Mouse (Mus musculus): Measurements from ENCODE around the gene Got1.

The Got1 gene

DNA sequence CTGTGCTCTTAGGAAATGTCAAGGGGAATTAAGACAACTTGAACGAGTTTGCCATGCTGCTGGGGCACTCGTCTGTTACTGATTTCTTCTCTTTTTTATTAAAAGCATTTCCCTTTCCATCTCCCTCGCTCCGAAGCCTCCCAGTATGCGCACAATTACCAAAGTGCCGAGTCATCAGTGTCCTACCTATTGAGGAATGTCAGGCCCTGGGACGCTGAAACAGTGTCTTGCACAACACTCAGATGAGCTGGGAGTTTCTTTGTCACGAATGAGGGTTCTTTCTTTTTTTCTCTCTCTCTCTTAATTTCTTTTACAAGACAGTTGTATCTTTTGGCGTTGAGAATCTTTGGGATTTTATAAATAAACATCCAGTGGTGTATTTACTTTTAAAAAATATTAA is 43.9 kb downstream of the Got1 start:
- no peak for DNase-seq (ENCODE audit: low read depth, low spot score)
- no peaks in the 10 kb centered on the region for H3K27me3 ChIP-seq (ENCODE audit: control insufficient read depth, insufficient read depth, low read length, poor library complexity, severe bottlenecking)
- no peaks in the 10 kb centered on the region for H3K36me3 ChIP-seq (ENCODE audit: control insufficient read depth, insufficient read depth, low read length, poor library complexity, severe bottlenecking)

- no peak for DNase-seq (ENCODE audit: low read depth, low spot score)
- H3K27me3 ChIP-seq (ENCODE audit: control insufficient read depth, insufficient read depth, low read length, poor library complexity, severe bottlenecking), result no peaks in the 10 kb centered on the region
- H3K36me3 ChIP-seq (ENCODE audit: control insufficient read depth, insufficient read depth, low read length, poor library complexity, severe bottlenecking), result no peaks in the 10 kb centered on the region
These were observed 45.0 kb downstream of the Got1 start for GRCm38 (mm10) chr19:43479431-43479830.

DNA sequence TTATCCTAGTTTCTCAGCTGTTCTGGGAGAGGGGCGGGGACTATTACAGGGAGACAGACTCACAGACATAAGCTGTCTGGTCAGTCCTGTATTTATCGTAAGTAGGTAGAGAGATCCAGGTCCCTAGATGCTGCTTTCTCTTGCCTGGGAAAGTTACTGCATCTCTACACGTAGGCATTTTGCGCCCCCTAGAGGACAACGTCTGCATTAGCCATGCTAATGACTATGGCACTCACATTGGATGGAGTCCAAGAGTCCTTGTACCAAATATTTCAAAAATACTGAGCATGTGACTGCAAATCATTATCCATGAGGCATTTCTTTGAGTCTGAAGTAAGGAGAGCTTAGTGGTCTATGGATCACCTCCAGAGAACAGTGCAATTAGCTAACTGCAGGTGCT is 45.5 kb downstream of the Got1 start:
- no peaks in the 10 kb centered on the region for H3K36me3 ChIP-seq (ENCODE audit: control insufficient read depth, insufficient read depth, low read length, poor library complexity, severe bottlenecking)
- no peaks in the 10 kb centered on the region for H3K27me3 ChIP-seq (ENCODE audit: control insufficient read depth, insufficient read depth, low read length, poor library complexity, severe bottlenecking)
- peak; percentile 64 for DNase-seq (ENCODE audit: low read depth, low spot score)

DNA sequence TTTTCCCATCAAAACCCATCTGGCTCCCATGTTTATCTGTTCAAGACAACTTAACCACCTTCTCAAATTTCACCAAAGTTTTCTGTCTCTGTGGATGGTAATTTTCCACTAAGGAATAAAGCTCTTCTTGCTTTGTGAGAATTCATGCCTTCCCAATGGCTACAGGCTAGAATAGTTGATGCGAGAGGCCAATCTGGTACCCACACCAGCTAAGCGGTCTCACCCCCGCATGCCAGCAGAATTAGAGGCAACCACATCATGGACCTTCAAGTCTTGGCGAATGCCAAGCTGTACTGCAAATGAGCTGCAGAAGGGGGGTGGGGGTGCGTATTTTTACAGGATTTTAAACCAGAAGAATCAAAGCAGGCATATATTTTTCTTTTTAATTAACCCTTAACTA is 47.0 kb downstream of the Got1 start:
- H3K36me3 ChIP-seq (ENCODE audit: control insufficient read depth, insufficient read depth, low read length, poor library complexity, severe bottlenecking), result no peaks in the 10 kb centered on the region
- DNase-seq (ENCODE audit: low read depth, low spot score), result no peak
- no peaks in the 10 kb centered on the region for H3K27me3 ChIP-seq (ENCODE audit: control insufficient read depth, insufficient read depth, low read length, poor library complexity, severe bottlenecking)

- no peak for DNase-seq (ENCODE audit: low read depth, low spot score)
- H3K36me3 ChIP-seq (ENCODE audit: control insufficient read depth, insufficient read depth, low read length, poor library complexity, severe bottlenecking), result no peaks in the 10 kb centered on the region
- H3K27me3 ChIP-seq (ENCODE audit: control insufficient read depth, insufficient read depth, low read length, poor library complexity, severe bottlenecking), result no peaks in the 10 kb centered on the region
These were observed 48.3 kb downstream of the Got1 start for GRCm38 (mm10) chr19:43476063-43476462.

- Histone ChIP-seq H3K27me3 (ENCODE audit: control insufficient read depth, insufficient read depth, low read length, poor library complexity, severe bottlenecking) (no peaks in the 10 kb centered on the region), H3K36me3 (ENCODE audit: control insufficient read depth, insufficient read depth, low read length, poor library complexity, severe bottlenecking) (no peaks in the 10 kb centered on the region)
- no peak for DNase-seq (ENCODE audit: low read depth, low spot score)
These were observed 48.8 kb downstream of the Got1 start for GRCm38 (mm10) chr19:43475642-43476041.

DNA sequence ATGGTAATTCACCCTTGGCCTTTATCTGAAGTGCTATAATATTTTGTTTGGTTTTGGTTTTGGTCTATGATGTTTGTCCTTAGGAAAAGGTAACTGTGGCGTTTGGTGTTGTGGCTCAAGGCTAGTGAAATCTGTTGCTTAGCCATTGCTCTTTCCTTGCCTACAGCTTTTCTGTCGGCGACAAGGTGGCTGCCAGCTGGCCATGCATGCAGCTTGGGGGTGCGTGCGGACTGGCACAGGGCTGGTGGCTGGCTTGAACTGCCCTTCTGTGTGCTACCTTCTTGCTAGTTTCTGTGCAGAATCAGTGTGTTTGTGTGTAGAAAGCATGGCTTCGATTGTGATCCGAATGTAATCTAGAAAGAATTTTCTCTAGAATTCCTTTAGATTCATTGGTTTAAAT is 51.6 kb downstream of the Got1 start:
- Histone ChIP-seq H3K27me3 (ENCODE audit: control insufficient read depth, insufficient read depth, low read length, poor library complexity, severe bottlenecking) (no peaks in the 10 kb centered on the region), H3K36me3 (ENCODE audit: control insufficient read depth, insufficient read depth, low read length, poor library complexity, severe bottlenecking) (no peaks in the 10 kb centered on the region)
- no peak for DNase-seq (ENCODE audit: low read depth, low spot score)

DNA sequence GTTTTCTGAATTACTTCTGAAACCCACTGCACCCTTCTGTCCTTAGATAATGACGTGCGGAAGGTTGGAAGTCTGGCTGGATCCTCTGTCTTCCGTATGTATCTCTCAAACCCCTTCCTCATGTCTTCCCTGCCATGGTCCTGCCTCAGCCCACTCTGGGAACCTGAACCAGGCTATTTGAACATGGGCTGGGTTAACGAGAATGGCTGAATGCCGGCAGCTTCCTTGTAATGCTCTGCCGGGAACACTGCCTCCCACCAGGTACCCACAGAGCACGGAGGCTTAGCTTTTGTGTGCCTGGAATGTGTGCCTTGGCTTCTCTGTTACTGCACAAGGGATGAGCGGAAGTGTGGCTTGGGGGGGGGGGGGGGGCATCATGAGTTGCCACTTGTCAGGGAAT is 52.1 kb downstream of the Got1 start:
- Histone ChIP-seq H3K27me3 (ENCODE audit: control insufficient read depth, insufficient read depth, low read length, poor library complexity, severe bottlenecking) (no peaks in the 10 kb centered on the region), H3K36me3 (ENCODE audit: control insufficient read depth, insufficient read depth, low read length, poor library complexity, severe bottlenecking) (no peaks in the 10 kb centered on the region)
- DNase-seq (ENCODE audit: low read depth, low spot score), result no peak

DNA sequence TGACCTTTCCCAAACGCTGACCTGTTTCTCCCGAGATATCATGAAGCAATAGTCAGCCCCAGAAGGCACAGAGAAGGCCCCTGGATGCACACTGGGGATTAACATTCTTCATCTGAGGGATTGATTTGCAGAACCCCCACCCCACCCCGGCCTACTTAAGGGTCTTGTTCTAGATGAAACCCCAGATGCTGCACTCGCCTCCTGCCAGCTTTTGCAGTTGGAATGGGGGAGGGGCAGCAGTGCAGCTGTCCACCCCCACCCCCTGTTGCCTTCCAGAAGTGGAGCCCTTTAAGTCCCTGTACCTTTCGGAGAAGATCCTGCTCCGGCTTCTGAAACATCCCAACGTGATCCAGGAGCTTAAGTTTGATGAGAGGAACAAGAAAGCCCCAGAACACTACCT is 55.1 kb downstream of the Got1 start:
- no peak for DNase-seq (ENCODE audit: low read depth, low spot score)
- Histone ChIP-seq H3K36me3 (ENCODE audit: control insufficient read depth, insufficient read depth, low read length, poor library complexity, severe bottlenecking) (no peaks in the 10 kb centered on the region), H3K27me3 (ENCODE audit: control insufficient read depth, insufficient read depth, low read length, poor library complexity, severe bottlenecking) (no peaks in the 10 kb centered on the region)

DNA sequence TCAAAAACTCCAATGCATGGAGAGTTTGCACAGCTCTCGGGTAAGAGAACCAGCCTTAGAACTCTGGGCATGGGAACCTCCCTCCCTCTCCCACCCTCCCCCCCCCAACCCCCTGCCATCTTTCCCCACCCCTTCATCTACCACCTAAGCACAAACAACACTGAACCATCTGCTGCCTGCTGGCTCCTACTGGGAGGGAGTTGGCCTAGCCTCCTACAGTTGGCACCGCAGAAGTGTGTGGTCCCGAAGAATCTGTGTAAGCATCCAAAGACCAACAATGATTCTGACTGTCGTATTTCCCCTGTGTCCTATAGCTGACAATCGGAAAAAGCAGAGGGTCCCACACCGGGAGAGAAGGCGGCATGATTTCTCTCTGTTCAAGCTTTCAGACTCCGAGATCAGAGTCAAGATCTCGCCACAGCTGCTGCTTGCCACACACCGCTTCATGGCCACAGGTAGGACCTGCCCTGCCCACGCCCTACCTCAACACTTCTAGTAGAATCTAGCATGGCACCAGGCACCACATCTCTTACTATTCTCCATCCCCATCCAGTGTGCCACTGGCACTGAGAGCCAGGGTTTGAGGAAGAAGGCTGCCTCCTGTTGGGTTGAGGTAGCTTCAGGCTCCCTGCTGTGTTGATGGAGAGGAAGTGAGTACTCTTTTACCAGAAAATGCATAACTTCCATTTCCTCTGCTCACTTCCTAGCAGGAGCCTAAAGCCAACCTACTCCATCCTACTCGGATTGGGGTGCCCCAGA is 56.3 kb downstream of the Got1 start:
- no peaks in the 10 kb centered on the region for H3K27me3 ChIP-seq (ENCODE audit: control insufficient read depth, insufficient read depth, low read length, poor library complexity, severe bottlenecking)
- H3K36me3 ChIP-seq (ENCODE audit: control insufficient read depth, insufficient read depth, low read length, poor library complexity, severe bottlenecking), result no peaks in the 10 kb centered on the region
- no peak for DNase-seq (ENCODE audit: low read depth, low spot score)

DNA sequence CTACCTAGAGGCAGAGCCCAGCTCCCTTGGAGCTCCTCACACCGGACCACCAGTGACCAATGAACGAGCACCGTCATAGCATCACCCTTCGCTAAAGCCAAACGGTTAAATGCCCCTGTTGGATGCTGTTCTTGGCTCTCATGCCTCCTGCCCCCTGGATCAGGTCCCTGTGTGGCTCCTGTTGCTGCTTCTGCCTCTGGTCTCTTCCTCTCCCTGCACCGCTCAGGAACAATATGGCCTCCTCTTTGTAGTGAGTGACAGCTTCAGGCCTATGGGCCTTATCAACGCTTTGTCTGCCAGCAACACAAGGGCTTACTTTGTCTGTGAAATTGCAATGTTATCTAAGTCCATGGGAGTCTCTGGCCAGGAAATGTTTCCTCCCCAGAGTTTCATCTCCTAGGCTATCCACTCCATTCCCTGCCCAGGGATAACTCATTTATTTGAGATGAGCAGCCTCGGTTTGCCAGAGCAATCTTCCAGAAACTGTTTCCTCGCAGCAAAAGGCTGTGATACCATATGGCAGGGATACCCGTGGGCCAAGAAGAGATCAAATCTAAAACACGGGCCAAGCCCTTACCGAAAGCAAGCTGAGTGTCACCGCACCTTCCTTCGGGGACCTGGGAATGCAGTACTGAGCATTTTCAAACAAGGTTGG is 58.7 kb downstream of the Got1 start:
- no peak for DNase-seq (ENCODE audit: low read depth, low spot score)
- Histone ChIP-seq H3K27me3 (ENCODE audit: control insufficient read depth, insufficient read depth, low read length, poor library complexity, severe bottlenecking) (no peaks in the 10 kb centered on the region), H3K36me3 (ENCODE audit: control insufficient read depth, insufficient read depth, low read length, poor library complexity, severe bottlenecking) (no peaks in the 10 kb centered on the region)

DNA sequence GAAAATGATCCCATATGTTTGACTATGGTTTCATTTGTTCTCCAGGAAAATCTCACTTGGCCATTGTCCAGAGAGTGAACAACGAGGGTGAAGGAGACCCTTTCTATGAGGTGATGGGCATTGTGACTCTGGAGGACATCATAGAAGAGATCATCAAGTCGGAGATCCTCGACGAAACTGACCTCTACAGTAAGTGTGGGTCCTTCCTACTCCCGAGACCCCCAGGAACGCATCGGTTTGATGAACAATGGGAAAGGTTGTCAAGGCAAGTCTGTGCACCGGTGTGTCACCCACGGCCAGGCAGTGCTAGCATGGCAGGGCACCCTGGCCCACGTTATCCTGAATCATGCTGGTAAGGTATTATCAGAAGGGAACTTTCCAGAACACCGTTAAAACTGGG is 59.3 kb downstream of the Got1 start:
- H3K27me3 ChIP-seq (ENCODE audit: control insufficient read depth, insufficient read depth, low read length, poor library complexity, severe bottlenecking), result no peaks in the 10 kb centered on the region
- no peak for DNase-seq (ENCODE audit: low read depth, low spot score)
- no peaks in the 10 kb centered on the region for H3K36me3 ChIP-seq (ENCODE audit: control insufficient read depth, insufficient read depth, low read length, poor library complexity, severe bottlenecking)

DNA sequence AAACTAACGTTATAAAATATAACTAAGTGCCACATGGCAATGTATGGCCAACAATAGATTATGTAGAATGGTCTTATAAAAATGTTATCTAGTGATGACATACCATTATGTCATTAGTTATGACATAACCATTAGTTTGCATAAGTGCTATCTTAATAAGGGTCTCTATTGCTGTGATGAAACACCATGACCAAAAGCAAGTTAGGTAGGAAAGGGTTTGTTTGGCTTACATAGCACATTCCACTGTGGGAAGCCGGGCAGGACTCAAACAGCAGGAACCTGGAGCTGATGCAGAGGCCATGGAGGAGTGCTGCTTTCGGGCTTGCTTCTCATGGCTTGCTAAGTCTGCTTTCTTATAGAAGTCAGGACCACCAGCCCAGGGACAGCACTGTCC is 60.1 kb downstream of the Got1 start:
- Histone ChIP-seq H3K36me3 (ENCODE audit: control insufficient read depth, insufficient read depth, low read length, poor library complexity, severe bottlenecking) (no peaks in the 10 kb centered on the region), H3K27me3 (ENCODE audit: control insufficient read depth, insufficient read depth, low read length, poor library complexity, severe bottlenecking) (no peaks in the 10 kb centered on the region)
- DNase-seq (ENCODE audit: low read depth, low spot score), result no peak

DNA sequence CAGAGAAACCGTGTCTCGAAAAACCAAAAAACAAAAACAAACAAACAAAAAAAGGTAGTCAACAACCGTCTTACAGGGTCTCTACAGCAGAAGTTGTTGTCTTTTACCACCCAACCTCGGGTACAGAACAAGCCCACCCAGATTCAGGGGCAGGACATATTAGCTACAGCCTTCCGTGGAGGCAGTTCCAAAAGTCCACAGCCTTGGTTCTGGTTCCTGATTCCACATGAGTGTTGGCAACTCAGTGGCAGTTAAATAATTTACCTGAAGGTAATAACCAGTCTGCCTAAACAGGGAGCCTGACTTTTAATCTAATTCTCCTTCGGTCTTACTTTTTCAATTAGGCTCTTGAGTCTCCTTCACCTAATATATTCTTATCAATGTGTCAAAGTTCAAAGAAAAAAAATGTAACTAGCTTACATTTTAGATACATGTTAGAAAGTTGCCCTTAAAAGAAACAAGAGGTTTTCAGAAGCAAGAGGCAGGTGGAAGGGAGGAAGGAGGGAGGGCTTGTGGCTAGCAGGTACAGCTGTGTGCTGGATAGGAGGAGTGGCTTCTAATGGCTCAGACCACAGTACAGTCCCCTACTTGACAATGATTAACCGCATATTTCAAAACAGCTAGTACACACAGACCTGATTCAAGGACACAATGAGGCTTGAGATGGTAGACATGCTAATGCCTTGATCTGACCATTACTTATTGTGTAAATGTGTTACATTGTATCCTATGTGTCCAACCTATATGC is 60.7 kb downstream of the Got1 start:
- no peak for DNase-seq (ENCODE audit: low read depth, low spot score)
- Histone ChIP-seq H3K36me3 (ENCODE audit: control insufficient read depth, insufficient read depth, low read length, poor library complexity, severe bottlenecking) (no peaks in the 10 kb centered on the region), H3K27me3 (ENCODE audit: control insufficient read depth, insufficient read depth, low read length, poor library complexity, severe bottlenecking) (no peaks in the 10 kb centered on the region)

DNA sequence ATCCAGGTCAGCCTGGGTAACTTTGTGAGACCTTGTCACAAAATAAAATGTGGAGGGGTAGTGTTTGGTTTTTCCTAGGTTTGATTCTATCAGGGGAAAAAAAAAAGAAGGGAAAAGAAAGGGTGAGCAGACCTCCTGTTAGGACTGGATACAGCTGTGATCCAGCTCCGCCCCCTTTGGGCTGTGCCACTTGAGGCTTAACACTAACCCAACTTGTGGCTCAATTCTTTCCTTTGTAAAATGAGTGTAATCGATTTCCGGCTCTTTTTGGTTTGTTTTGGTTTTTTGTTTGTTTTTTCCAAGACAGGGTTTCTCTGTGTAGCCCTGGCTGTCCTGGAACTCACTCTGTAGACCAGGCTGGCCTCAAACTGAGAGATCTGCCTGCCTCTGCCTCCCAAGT is 62.3 kb downstream of the Got1 start:
- no peaks in the 10 kb centered on the region for H3K27me3 ChIP-seq (ENCODE audit: control insufficient read depth, insufficient read depth, low read length, poor library complexity, severe bottlenecking)
- DNase-seq (ENCODE audit: low read depth, low spot score), result no peak
- H3K36me3 ChIP-seq (ENCODE audit: control insufficient read depth, insufficient read depth, low read length, poor library complexity, severe bottlenecking), result no peaks in the 10 kb centered on the region
